Mouse (Mus musculus) cortical plate, adult 2 months (tissue): ENCODE results near the gene Pip5k1c. TPM values are rescaled to one million over a fixed set of nuclear protein-coding genes. Genes with fewer than 3 reads are reported as not detected.

Experiments
- H3K27ac ChIP-seq: fragments of 200-500 bp; 2 replicates; pipeline ENCODE4 v1.5.1; 2012; ENCODE audit warnings: low read length, control low read depth, inconsistent platforms; ENCODE audit not compliant: insufficient read depth
- H3K4me1 ChIP-seq: fragments of 200-500 bp; 2 replicates; pipeline ENCODE4 v1.6.1; 2011; ENCODE audit warnings: low read length; ENCODE audit not compliant: control insufficient read depth, insufficient read depth
- H3K4me3 ChIP-seq: fragments of 200-500 bp; 2 replicates; pipeline ENCODE4 v1.5.1; 2011; ENCODE audit warnings: mild to moderate bottlenecking, low read length, control low read depth; ENCODE audit not compliant: insufficient read depth
- CTCF ChIP-seq: fragments of 200-500 bp; IDR thresholded peaks from 2 replicates; pipeline ENCODE4 v1.5.1; 2011; ENCODE audit warnings: mild to moderate bottlenecking, control low read depth, low read length; ENCODE audit not compliant: insufficient read depth; ENCODE audit errors: extremely low read depth
- POLR2A ChIP-seq: fragments of 200-500 bp; IDR thresholded peaks from 2 replicates; pipeline ENCODE4 v1.6.1; 2011; ENCODE audit warnings: mild to moderate bottlenecking, low read length, control low read depth; ENCODE audit not compliant: insufficient read depth; ENCODE audit errors: extremely low read depth
- polyA plus RNA-seq: library from polyadenylated mRNA; depleted of rRNA; stranded (reverse); fragments of >200 nt; gene quantifications from 2 replicates; pipeline ENCODE4 v1.2.3, GENCODE M21; 2012

Pip5k1c gene
- polyA plus RNA-seq, 1 experiment, result 414 TPM

GRCm38 (mm10) chr10:81277676-81278075, 15.1 kb upstream of the Pip5k1c start:
- no peaks in the 10 kb centered on the region for H3K4me1 ChIP-seq
- no peak overlapping the region for H3K27ac ChIP-seq
- no peak overlapping the region for H3K4me3 ChIP-seq
- TF ChIP-seq POLR2A, result no peak
- no peak for TF ChIP-seq CTCF

- Histone ChIP-seq H3K4me1 (no peaks in the 10 kb centered on the region), H3K4me3 (no peak overlapping the region), H3K27ac (no peak overlapping the region)
- TF ChIP-seq CTCF (no peak), POLR2A (no peak)
Observed at GRCm38 (mm10) chr10:81279496-81279895, 13.3 kb upstream of the Pip5k1c start.

GRCm38 (mm10) chr10:81284189-81284588, 8.6 kb upstream of the Pip5k1c start:
- Histone ChIP-seq H3K27ac (no peak overlapping the region), H3K4me3 (no peak overlapping the region), H3K4me1 (no peaks in the 10 kb centered on the region; the same call in 1 of the 2 replicates)
- TF ChIP-seq CTCF, result no peak
- TF ChIP-seq POLR2A, result no peak

GRCm38 (mm10) chr10:81284719-81285118, 8.0 kb upstream of the Pip5k1c start:
- H3K27ac ChIP-seq, result no peak overlapping the region
- TF ChIP-seq POLR2A (no peak), CTCF (no peak)
- H3K4me3 ChIP-seq, result no peak overlapping the region
- no peaks in the 10 kb centered on the region; the same call in 1 of the 2 replicates for H3K4me1 ChIP-seq

- TF ChIP-seq POLR2A, result no peak
- no peak for TF ChIP-seq CTCF
- H3K4me3 ChIP-seq, result peak overlapping the region; percentile 6; the same call in 1 of the 2 replicates
- no peaks in the 10 kb centered on the region; the same call in 1 of the 2 replicates for H3K4me1 ChIP-seq
- no peak overlapping the region for H3K27ac ChIP-seq
Observed at GRCm38 (mm10) chr10:81285694-81286450, 6.9 kb upstream of the Pip5k1c start.

DNA sequence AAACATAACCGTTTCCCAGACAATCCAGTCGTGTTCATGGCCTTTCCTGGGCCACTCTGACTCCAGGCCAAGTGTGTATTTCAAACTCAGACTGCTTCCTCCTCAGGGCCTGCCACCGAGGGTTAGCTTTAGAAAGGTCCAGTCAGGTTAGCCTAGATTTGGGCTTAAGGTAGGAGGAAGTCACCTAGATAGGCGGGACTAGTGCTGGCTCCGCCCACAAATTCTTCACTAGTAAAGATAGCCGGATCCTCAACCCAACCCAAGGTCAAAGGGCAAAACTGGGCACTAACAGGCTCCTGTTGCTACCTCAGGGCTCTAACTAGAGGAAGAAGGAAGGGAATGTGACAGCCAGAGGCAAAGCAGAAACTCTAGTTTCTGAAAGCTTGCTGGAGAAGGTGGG, 6.2 kb upstream of the Pip5k1c start:
- no peaks in the 10 kb centered on the region; the same call in 1 of the 2 replicates for H3K4me1 ChIP-seq
- no peak overlapping the region for H3K4me3 ChIP-seq
- no peak overlapping the region for H3K27ac ChIP-seq
- TF ChIP-seq POLR2A, result no peak
- TF ChIP-seq CTCF, result no peak

DNA sequence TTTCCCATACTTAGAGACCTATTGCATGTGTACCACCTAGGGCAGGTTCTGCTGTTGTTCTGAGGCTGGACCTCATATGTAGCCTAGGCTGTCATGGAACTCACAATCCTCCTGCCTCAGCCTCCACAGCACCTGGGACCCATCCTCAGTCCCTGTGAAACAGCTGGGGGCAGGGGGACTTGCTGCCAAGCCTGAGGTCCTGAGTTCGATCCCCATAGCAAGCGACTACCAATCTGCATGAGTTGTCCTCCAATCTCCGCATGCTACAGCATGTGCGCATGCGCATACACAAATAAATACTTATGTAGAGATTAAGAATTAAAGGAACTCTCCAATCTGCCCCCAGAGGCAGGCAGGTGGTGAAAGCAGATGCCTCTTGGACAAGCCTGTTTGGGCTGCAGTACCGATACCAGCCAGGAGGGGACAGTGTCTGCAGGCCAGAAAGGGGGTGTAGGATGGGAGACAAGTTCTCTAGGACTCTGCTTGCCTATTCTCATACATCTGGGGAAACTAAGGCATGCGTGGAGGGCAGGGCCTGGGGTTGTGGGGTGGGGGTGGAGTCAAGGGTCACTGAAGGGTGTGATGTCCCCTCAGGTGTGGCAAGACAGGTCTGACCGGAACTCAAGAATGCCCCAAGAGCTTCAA, 5.1 kb upstream of the Pip5k1c start:
- Histone ChIP-seq H3K4me3 (no peak overlapping the region), H3K27ac (no peak overlapping the region), H3K4me1 (no peaks in the 10 kb centered on the region; the same call in 1 of the 2 replicates)
- TF ChIP-seq POLR2A (no peak), CTCF (peak; percentile 81)

GRCm38 (mm10) chr10:81288601-81289000, 4.2 kb upstream of the Pip5k1c start:
- Histone ChIP-seq H3K4me1 (no peaks in the 10 kb centered on the region; the same call in 1 of the 2 replicates), H3K4me3 (no peak overlapping the region), H3K27ac (no peak overlapping the region)
- no peak for TF ChIP-seq POLR2A
- TF ChIP-seq CTCF, result peak; percentile 52

DNA sequence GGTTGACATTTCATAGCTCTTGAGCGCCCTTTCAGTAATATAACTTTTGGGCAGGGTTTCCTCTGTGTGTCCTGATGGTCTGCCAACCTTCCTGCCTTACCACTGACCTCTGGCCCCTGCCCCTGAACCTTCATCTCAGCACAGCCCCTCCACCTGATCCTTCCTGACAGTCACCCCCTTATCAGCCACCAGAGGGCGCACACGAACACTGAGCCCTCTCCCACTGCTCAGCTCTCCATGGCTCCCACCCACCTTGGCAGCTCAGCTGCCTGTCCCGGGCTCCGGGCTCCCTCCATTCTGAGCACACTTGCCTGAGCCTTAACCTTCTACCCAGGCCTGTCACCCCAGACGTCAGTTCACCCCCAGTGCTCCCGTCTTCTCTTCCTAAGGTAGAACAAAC, 3.5 kb upstream of the Pip5k1c start:
- TF ChIP-seq CTCF (peak; percentile 82), POLR2A (no peak)
- no peaks in the 10 kb centered on the region; the same call in 1 of the 2 replicates for H3K4me1 ChIP-seq
- no peak overlapping the region for H3K4me3 ChIP-seq

More for the DNA sequence above, 3.5 kb upstream of the Pip5k1c start:
- H3K27ac ChIP-seq, result no peak overlapping the region
